15 mouse cellular contexts compared by ENCODE assay signal in genomic region chr1:170428141-170428540, GRCm38 (mm10).
"Had no signal": no experiment of that assay in that cellular context is flagged by ENCODE, and none has a peak within 500 bp of the region (broad histone marks: within the 10 kb centered on the region; RNA-seq: fewer than 3 reads in every experiment).

No protein-coding gene starts in this region.

- H3K27me3 ChIP-seq: stomach, embryonic 15.5 days had no signal

- H3K36me3 ChIP-seq: neural tube, embryonic 15.5 days; stomach, embryonic 15.5 days had no signal

- H3K27ac ChIP-seq: neural tube, embryonic 15.5 days; stomach, embryonic 15.5 days; stomach, postnatal 0 days had no signal

- H3K4me1 ChIP-seq: stomach, embryonic 15.5 days had no signal

- H3K9me3 ChIP-seq: neural tube, embryonic 15.5 days; stomach, embryonic 15.5 days had no signal

- H3K9ac ChIP-seq: neural tube, embryonic 15.5 days; stomach, embryonic 15.5 days had no signal

- H3K4me2 ChIP-seq: neural tube, embryonic 15.5 days; stomach, embryonic 15.5 days had no signal

- DNase-seq: retina, postnatal 1 day; right cerebral cortex, adult 18-20 months; right cerebral cortex, postnatal 14 days; right cerebral cortex, postnatal 25 days; right cerebral cortex, postnatal 4 days; spleen, adult 18-20 months; thymus, adult 18-20 months; thymus, adult 2 months; thymus, postnatal 14 days; thymus, postnatal 25 days; thymus, postnatal 36 days; thymus, postnatal 4 days had no signal

- H3K4me3 ChIP-seq: neural tube, embryonic 15.5 days; stomach, embryonic 15.5 days had no signal
